Mouse (Mus musculus): ENCODE measurements around the gene Gm5431. TPM values are rescaled to one million over a fixed set of nuclear protein-coding genes. Genes with fewer than 3 reads are reported as not detected.

The Gm5431 gene
- polyA plus RNA-seq (2017; shearing (Covaris generic)): 2.0 TPM

DNA sequence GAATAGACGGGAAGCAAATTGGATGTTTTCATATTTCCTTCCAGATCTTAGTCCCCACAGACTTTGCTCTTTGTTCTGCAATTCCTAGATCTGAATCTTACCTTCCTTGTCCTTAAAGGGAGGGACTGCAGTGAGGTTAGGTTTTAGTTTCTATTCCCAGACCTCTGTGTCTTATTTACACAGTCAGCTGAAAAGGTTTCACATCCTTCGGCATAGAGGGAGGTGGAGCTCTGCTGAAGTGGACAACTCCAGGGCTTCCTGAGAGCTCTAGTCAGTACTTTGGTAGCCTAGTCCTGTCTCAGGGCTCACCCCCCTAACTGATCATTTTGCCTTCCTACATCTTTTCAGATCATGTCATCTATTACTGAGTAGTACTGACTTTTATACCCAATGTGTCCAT is at the start of gene Gm5431:
Gene Gm5431 (minus strand): TSS at position 194 of the 400 bp plus-strand sequence.

DNA sequence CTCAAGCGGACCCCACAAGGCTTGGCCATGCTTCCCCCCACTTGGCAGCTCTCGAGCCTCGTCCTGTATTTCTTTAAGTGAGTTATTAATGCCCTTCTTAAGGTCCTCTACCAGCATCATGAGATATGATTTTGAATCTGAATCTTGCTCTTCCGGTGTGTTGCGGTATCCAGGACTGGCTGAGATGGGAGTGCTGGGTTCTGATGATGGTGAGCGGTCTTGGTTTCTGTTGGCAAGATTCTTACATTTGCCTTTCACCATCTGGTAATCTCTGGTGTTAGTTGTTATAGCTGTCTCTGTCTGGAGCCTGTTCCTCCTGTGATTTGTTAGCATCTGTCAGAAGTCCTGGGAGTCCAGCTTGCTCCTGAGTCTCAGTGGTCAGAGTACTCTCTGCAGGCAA is 44.1 kb upstream of the Gm5431 start, which contains the start of gene Psme2b:
Gene Psme2b (minus strand): TSS at position 101 of the 400 bp plus-strand sequence.

DNA sequence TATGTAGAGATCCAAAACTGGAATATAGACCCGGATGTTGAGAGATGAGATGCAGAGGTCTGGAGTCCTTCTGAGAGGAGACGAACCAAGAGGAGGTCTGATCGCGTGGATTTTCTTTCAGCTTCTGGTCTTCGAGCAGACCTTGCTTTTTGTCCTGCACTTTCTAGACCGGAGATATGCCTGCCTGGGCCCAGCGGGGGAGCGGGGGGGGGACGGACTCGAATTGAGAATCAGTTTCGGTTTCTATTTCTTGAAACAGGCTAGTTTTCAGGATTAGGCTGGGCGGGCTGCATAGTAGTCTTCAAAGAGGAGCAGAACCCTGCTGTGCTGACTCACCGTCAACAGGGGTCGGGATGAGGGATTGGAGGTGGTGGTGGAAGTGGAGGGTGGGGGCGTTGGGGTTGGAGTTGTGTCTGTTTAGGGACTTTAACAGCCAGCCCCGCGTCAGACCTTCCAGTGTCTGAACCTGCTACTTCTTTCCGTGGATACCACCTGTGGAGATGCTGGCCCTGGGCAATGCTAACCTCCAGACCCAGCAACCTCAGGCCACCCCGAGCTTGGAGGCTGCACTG is 30.7 kb downstream of the Gm5431 start, which contains the start of gene Irgm1:
Gene Irgm1 (minus strand): TSS at position 483 of the 572 bp plus-strand sequence.

Other genes with a start within 250 kb of the Gm5431 start
- 661 TPM for gene Rack1, start 101.9 kb downstream of the Gm5431 start, polyA plus RNA-seq (2017; shearing (Covaris generic))
- 2.5 TPM for gene Trim41, start 84.9 kb downstream of the Gm5431 start, polyA plus RNA-seq (2017; shearing (Covaris generic))
- 0.46 TPM for gene Trim7, start 76.1 kb downstream of the Gm5431 start, polyA plus RNA-seq (2017; shearing (Covaris generic))
- 2.0 TPM for gene Gm12184, start 75.6 kb downstream of the Gm5431 start, polyA plus RNA-seq (2017; shearing (Covaris generic))
- gene Irgm1, start 30.5 kb downstream of the Gm5431 start, polyA plus RNA-seq (2017; shearing (Covaris generic)): 181 TPM
- gene Psme2b, start 44.0 kb upstream of the Gm5431 start, polyA plus RNA-seq (2017; shearing (Covaris generic)): 281 TPM
- 0.62 TPM for gene Olfr56, start 76.7 kb upstream of the Gm5431 start, polyA plus RNA-seq (2017; shearing (Covaris generic))
- gene 9930111J21Rik1, start 77.2 kb upstream of the Gm5431 start, polyA plus RNA-seq (2017; shearing (Covaris generic)): 317 TPM
- 6.6 TPM for gene Gm12185, start 90.0 kb upstream of the Gm5431 start, polyA plus RNA-seq (2017; shearing (Covaris generic))
- 266 TPM for gene Tgtp1, start 92.0 kb upstream of the Gm5431 start, polyA plus RNA-seq (2017; shearing (Covaris generic))
- gene 9930111J21Rik2, start 149.0 kb upstream of the Gm5431 start, polyA plus RNA-seq (2017; shearing (Covaris generic)): 161 TPM
- 364 TPM for gene Tgtp2, start 162.0 kb upstream of the Gm5431 start, polyA plus RNA-seq (2017; shearing (Covaris generic))
- 525 TPM for gene Ifi47, start 174.4 kb upstream of the Gm5431 start, polyA plus RNA-seq (2017; shearing (Covaris generic))
- not detected for gene Olfr1396, start 212.7 kb upstream of the Gm5431 start, polyA plus RNA-seq (2017; shearing (Covaris generic))
- not detected for gene Olfr1395, start 240.1 kb upstream of the Gm5431 start, polyA plus RNA-seq (2017; shearing (Covaris generic))